Mouse (Mus musculus): ENCODE data around the gene Gen1.

Gen1 gene

GRCm38 (mm10) chr12:11224722-11225121 is 40.9 kb downstream of the Gen1 start:
- CTCF ChIA-PET, result no interaction called here

- CTCF ChIA-PET, result interaction anchor here (0.5 to 0.9 kb wide), 2 partner anchors 14 to 18 kb away, joined by 3 read pairs; no protein-coding TSS in a partner anchor
Observed at GRCm38 (mm10) chr12:11223090-11223489, 42.5 kb downstream of the Gen1 start.

- CTCF ChIA-PET, result interaction anchor here (0.9 kb wide), 1 partner anchor 18 kb away, joined by 3 read pairs; no protein-coding TSS in a partner anchor
Observed at GRCm38 (mm10) chr12:11222566-11222965, 43.0 kb downstream of the Gen1 start.

GRCm38 (mm10) chr12:11221524-11222330 is 43.9 kb downstream of the Gen1 start:
- CTCF ChIA-PET, result no interaction called here

- CTCF ChIA-PET, result interaction anchor here (0.8 kb wide), 1 partner anchor 90 kb away, joined by 3 read pairs; no protein-coding TSS in a partner anchor
Observed at GRCm38 (mm10) chr12:11217726-11218250, 47.8 kb downstream of the Gen1 start.

GRCm38 (mm10) chr12:11216454-11216853 is 49.1 kb downstream of the Gen1 start:
- CTCF ChIA-PET, result no interaction called here

- CTCF ChIA-PET, result interaction anchor here (1.5 kb wide), 1 partner anchor 20 kb away, joined by 5 read pairs; no protein-coding TSS in a partner anchor
Observed at GRCm38 (mm10) chr12:11215555-11215954, 50.0 kb downstream of the Gen1 start.

GRCm38 (mm10) chr12:11214776-11215175 is 50.8 kb downstream of the Gen1 start:
- CTCF ChIA-PET, result interaction anchor here (0.8 to 1.5 kb wide), 2 partner anchors 10 to 19 kb away, joined by 3 to 5 read pairs; no protein-coding TSS in a partner anchor

- CTCF ChIA-PET, result no interaction called here
Observed at GRCm38 (mm10) chr12:11212881-11213280, 52.7 kb downstream of the Gen1 start.

GRCm38 (mm10) chr12:11210361-11210760 is 55.2 kb downstream of the Gen1 start:
- CTCF ChIA-PET, result no interaction called here

GRCm38 (mm10) chr12:11209636-11210035 is 56.0 kb downstream of the Gen1 start:
- CTCF ChIA-PET, result interaction anchor here (0.9 kb wide), 1 partner anchor 13 kb away, joined by 3 read pairs; no protein-coding TSS in a partner anchor

GRCm38 (mm10) chr12:11208872-11209271 is 56.7 kb downstream of the Gen1 start, which contains the start of gene Msgn1:
Msgn1 (minus strand) TSS chr12:11208972.
- CTCF ChIA-PET, result interaction anchor here (0.9 kb wide), 1 partner anchor 12 kb away, joined by 3 read pairs; no protein-coding TSS in a partner anchor

GRCm38 (mm10) chr12:11206321-11206720 is 59.3 kb downstream of the Gen1 start:
- CTCF ChIA-PET, result no interaction called here

- CTCF ChIA-PET, result interaction anchor here (0.6 kb wide), 2 partner anchors 11 to 599 kb away, joined by 3 to 4 read pairs; no protein-coding TSS in a partner anchor
Observed at GRCm38 (mm10) chr12:11203694-11204665, 61.6 kb downstream of the Gen1 start.

- CTCF ChIA-PET, result no interaction called here
Observed at GRCm38 (mm10) chr12:11202476-11202875, 63.1 kb downstream of the Gen1 start.

- CTCF ChIA-PET, result no interaction called here
Observed at GRCm38 (mm10) chr12:11200711-11201110, 64.9 kb downstream of the Gen1 start.

- CTCF ChIA-PET, result interaction anchor here (0.7 kb wide), 1 partner anchor 86 kb away, joined by 10 read pairs; no protein-coding TSS in a partner anchor
Observed at GRCm38 (mm10) chr12:11198551-11198950, 67.0 kb downstream of the Gen1 start.

- CTCF ChIA-PET, result no interaction called here
Observed at GRCm38 (mm10) chr12:11198026-11198425, 67.6 kb downstream of the Gen1 start.

GRCm38 (mm10) chr12:11196830-11197229 is 68.8 kb downstream of the Gen1 start:
- CTCF ChIA-PET, result interaction anchor here (0.5 to 1.4 kb wide), 9 partner anchors 9 to 140 kb away, joined by 3 to 17 read pairs (median 4); no protein-coding TSS in a partner anchor

- CTCF ChIA-PET, result interaction anchor here (0.5 to 1.4 kb wide), 9 partner anchors 9 to 141 kb away, joined by 3 to 17 read pairs (median 4); no protein-coding TSS in a partner anchor
Observed at GRCm38 (mm10) chr12:11196142-11196597, 69.4 kb downstream of the Gen1 start.

- CTCF ChIA-PET, result no interaction called here
Observed at GRCm38 (mm10) chr12:11195031-11195430, 70.6 kb downstream of the Gen1 start.

Data from spleen, embryonic (tissue).